Mouse (Mus musculus) large intestine, adult 2 months (tissue): ENCODE measurements around the gene Gng11. TPM values are rescaled to one million over a fixed set of nuclear protein-coding genes. Genes with fewer than 3 reads are reported as not detected.
A peak's percentile ranks its signal among the peaks of the same experiment; 100 is the strongest.

Experiments
- DNase-seq: peaks from one replicate; pipeline ENCODE4 v3.0.0-alpha.2; 2012; ENCODE audit warnings: low read depth, low spot score
- WGBS: fragments of 180-500 bp; shearing (Covaris S2); methylation state at CpG from one replicate; pipeline ENCODE4 v1.1.7; 2018; 5-methylcytosine and 5-hydroxymethylcytosine counted together
- polyA plus RNA-seq: library from polyadenylated mRNA; depleted of rRNA; stranded (reverse); fragments of >200 nt; gene quantifications from 2 replicates; pipeline ENCODE4 v1.2.3, GENCODE M21; 2012; rRNA removed

Gng11 gene
- 8.0 and 9.5 TPM in 2 replicates for polyA plus RNA-seq

GRCm38 (mm10) chr6:4003890-4004306 lies at the start of gene Gng11:
Gng11 (plus strand) TSS chr6:4003904.
- under 1% methylated on average over 19 of the region's 19 CpGs for WGBS
- DNase-seq, result no peak

GRCm38 (mm10) chr6:3954969-3955368 lies 48.7 kb upstream of the Gng11 start:
- DNase-seq, result no peak
- 66% methylated on average over 4 of the region's 4 CpGs for WGBS

- WGBS, result 43% methylated on average over 31 of the region's 31 CpGs
- DNase-seq, result no peak
Measured at GRCm38 (mm10) chr6:3967676-3968626, 35.8 kb upstream of the Gng11 start.

DNA sequence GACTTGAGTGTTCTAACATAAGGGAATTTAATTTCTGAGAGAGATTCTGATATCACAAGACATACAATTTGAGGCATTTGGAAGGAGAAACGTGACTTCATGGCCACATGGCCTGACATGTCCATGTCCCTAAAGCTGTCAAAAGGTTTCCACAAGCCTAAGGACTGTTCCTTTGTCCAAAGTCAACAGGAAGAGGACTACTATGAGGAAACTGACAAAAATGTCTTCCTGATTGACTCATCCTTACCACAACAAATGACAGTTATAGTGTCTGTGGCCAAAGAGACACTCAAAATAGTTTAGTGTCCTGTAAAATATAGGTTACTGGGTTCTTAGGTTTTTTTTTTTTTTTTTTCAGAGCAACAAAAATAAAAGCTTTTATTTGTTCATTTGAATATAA lies 30.0 kb upstream of the Gng11 start:
- 82% methylated on average over 1 of the region's 1 CpGs for WGBS
- no peak for DNase-seq

DNA sequence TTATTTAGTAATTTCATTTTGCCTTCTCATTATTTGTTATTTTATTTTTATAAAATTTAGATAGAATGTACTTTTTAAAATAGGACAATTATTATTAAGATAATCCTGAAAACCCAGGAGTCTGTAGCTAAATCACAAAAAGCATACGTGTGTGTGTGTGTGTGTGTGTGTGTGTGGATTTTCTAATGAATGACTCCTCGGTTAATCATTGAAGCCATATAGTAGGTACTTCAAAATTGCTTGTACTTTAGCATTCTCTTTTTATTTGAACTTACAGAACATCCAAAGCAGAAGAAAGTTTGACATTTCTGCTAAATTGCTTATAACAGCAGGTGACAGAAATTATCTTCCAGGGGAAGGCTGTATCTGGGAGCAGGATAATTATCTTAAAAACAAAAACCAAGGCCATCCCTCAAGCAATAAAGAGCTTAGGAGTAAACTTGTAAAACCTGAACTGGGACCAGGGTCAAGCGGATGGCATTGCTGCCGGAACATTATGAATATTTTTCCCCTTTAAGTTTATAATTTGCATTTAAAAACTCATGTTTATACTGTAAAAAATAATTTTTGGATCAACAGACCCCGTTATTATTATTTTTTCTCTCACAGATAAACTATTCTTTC lies 20.9 kb upstream of the Gng11 start:
- WGBS, result 41% methylated on average over 5 of the region's 5 CpGs
- DNase-seq, result no peak

DNA sequence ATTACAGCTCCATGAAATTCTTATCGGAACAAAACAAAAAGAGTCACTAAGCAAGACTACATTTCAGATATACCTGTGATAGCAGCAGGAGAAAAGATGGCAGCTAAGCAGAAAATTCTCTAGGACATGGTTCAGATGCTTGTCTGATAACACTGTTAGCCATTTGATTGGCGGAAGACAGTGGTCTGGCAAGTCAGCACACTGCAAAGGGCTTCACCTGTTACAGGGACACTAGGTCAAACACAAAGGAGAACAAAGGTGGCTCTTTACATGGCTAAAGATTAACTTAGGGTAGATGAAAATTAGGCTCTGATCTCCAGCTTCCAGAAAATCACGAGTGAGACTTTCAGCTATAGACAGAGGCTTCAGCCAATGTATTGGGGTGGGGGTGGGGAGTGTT lies 15.0 kb upstream of the Gng11 start, which contains the start of gene Tfpi2:
TSS of gene Tfpi2 (minus strand) at position 170 of the 400 bp plus-strand sequence.
- 26% methylated on average over 3 of the region's 3 CpGs for WGBS
- peak; percentile 62 for DNase-seq

DNA sequence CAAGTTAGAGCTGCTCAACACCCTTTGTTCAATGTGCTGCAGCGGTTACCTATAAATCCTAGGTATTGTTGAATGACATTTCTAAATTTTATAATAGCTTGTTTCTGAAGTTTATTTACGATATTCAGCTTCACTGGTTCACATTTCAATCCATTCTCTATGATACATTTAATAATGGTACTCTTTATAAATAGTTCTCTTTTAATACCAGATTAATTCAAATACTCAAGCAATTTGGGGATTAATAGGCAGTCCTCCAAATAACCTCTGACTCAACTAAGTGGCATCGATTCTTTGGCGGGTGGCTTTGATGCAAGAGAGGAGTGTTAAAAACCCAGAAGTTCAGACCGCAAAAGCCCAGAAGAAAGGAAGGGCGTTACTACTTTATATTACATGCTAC lies 10.2 kb upstream of the Gng11 start, which contains the start of gene Gngt1:
TSS of gene Gngt1 (plus strand) at position 301 of the 400 bp plus-strand sequence.
- no peak for DNase-seq
- 79% methylated on average over 6 of the region's 6 CpGs for WGBS

DNA sequence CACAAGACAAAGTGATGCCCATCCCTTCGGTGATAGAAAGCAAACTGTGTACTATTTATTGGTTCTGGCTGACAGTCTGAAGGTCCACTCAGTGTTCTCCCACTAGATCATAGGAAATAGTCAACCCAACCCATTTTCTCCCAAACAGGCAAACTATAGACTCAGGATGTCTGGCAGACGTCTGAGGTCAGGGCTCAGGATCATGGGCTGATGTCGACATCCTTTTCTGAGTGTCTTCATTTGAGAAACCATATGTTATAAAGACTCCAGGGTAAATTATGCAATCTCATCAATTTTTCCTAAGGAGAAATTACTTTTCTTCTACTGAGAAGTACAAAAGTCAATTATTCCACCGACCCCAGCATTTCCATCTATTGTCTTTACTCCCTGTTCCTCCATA lies 5.6 kb upstream of the Gng11 start:
- no peak for DNase-seq
- 76% methylated on average over 4 of the region's 4 CpGs for WGBS

- 85% methylated on average over 6 of the region's 6 CpGs for WGBS
- DNase-seq, result no peak
Measured at GRCm38 (mm10) chr6:3999296-3999695, 4.4 kb upstream of the Gng11 start.

DNA sequence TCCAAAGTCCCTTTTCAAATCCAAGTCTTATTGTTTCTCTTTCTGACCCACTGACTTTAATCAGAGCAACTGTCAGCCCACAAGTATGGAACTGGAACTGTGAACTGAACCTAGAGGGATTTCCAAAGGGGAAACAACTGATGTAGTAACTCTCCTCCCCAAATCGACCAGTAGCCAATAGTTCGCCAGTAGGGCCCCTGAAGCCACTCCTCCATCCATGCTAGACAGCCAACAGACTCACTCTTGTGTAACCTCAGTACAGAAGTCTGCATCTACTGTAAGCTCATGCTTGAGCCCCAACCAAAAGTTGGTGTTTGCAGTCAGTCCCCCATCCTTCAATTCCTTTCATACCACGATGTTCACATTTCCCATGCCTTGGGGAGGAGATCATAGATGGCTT lies 3.0 kb upstream of the Gng11 start:
- DNase-seq, result no peak
- WGBS, result 78% methylated on average over 3 of the region's 3 CpGs

GRCm38 (mm10) chr6:4003445-4003844 lies 259 bp upstream of the Gng11 start:
- WGBS, result 15% methylated on average over 4 of the region's 4 CpGs

GRCm38 (mm10) chr6:4004808-4005207 lies 1.1 kb downstream of the Gng11 start:
- WGBS, result 53% methylated on average over 2 of the region's 2 CpGs
- no peak for DNase-seq

More at GRCm38 (mm10) chr6:4003445-4003844, 259 bp upstream of the Gng11 start:
- no peak for DNase-seq

DNA sequence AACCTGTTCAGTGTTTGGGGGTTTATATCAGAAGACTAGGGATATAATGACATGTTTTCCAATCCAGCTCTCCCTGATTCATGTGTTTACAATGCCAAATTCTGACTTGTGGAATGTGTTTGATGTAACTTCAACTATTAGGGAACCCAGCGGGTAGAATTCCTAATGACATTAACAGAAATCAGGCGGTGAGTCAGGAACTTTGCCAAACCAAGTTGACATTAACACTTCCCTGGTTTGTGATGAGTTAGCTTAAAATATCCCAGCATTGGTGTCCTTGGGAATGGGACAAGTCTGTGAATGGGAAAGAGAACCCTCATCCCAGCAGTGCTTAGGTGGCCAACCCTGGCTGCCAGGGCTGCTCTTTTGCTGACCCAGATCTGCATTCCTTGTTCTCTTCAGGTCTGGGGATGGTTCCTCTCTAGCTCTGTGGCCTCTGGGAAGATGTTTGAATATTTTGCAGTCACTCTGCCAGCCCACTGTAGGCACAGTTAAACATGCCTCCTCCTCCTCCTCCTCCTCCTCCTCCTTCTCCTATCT lies 4.9 kb downstream of the Gng11 start:
- 72% methylated on average over 2 of the region's 2 CpGs for WGBS
- DNase-seq, result no peak

DNA sequence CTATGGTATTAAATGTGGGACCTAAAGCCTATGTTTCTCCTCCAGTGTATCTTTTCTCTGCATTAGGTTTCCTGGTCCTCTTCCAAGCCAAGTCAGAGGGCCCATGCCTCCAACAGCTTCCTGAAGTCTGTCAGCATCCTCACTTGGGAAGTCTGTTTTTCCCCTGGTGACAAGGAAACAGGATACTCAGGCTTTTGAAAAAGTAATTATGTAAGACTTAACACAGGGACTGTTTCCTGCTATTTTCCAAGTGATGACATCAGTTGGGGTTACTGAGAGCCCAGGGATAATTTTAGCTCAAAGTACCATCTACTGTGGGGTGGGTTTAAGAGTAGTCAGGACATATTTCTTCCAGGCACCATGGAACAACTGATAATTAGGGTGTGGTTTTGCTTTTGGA lies 5.8 kb downstream of the Gng11 start:
- no peak for DNase-seq

GRCm38 (mm10) chr6:4022645-4023044 lies 18.9 kb downstream of the Gng11 start:
- whole genome bisulfite sequencing, result 66% methylated on average over 1 of the region's 1 CpGs
- no peak for DNase-seq

- DNase-seq, result no peak
- WGBS, result 53% methylated on average over 2 of the region's 2 CpGs
Measured at GRCm38 (mm10) chr6:4026367-4026766, 22.7 kb downstream of the Gng11 start.

DNA sequence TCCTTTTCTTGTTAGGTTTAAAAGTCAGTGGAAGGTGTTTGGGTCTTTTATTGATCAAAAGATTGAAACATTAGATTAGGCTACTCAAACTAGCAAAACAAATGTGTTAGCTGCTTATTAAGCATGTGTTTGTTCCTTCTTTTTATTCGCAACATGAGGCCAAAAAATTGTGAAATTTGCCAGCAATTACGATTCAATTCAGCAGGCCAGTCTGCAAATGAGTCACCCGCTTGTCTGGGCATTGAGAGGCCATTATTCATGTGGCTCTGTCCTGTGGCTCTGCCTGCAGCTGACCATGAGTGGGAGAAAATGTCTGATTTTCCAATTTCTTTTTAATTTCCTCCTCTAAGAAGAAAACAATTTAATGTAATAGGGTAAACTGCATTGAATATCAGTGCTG lies 27.3 kb downstream of the Gng11 start:
- WGBS, result 77% methylated on average over 3 of the region's 3 CpGs
- no peak for DNase-seq

DNA sequence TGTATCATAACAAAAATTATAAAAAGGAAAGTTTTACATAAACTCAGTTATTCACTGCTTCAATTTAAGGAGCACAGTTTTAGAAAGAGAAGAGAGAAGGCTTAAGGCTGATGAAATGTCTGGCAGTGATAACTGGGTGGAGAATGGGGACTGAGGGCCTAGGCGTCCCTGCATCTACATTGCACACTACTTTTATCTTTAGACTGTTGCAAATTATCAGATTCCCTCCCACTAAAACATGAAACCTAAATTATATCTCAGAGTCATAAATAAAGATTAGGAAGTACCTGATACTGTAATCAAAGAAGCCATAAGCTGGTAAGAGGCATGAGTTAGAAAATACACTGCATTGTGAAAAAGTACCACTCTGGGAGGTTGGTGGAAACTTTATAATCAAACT lies 38.1 kb downstream of the Gng11 start:
- 55% methylated on average over 1 of the region's 1 CpGs for WGBS
- no peak for DNase-seq

- no peak for DNase-seq
- WGBS, result 98% methylated on average over 1 of the region's 1 CpGs
Measured at GRCm38 (mm10) chr6:4047200-4047599, 43.5 kb downstream of the Gng11 start.

DNA sequence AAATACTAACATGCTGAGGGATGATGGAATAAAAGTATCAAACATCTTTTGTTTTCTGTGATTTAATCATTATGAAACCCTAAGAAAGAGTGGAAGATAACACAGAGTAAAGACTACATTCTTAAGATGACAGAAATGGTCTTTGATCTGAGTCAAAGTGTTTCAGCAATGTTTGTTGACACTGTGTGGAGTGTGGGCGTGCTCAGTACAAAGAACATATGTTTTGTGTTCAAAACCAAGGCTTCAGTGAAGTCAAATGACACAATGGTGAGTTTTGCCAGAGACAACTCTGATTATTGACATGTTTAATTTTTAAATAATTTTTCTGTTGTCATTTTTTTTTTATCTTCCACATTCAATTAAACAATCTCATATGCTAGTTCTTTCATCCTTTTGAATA lies 49.1 kb downstream of the Gng11 start:
- WGBS, result 23% methylated on average over 1 of the region's 1 CpGs
- DNase-seq, result no peak

GRCm38 (mm10) chr6:4054387-4054786 lies 50.7 kb downstream of the Gng11 start:
- WGBS, result 80% methylated on average over 4 of the region's 4 CpGs
- no peak for DNase-seq
